Mouse (Mus musculus): ENCODE data around the gene Dnmbp.

Dnmbp gene

DNA sequence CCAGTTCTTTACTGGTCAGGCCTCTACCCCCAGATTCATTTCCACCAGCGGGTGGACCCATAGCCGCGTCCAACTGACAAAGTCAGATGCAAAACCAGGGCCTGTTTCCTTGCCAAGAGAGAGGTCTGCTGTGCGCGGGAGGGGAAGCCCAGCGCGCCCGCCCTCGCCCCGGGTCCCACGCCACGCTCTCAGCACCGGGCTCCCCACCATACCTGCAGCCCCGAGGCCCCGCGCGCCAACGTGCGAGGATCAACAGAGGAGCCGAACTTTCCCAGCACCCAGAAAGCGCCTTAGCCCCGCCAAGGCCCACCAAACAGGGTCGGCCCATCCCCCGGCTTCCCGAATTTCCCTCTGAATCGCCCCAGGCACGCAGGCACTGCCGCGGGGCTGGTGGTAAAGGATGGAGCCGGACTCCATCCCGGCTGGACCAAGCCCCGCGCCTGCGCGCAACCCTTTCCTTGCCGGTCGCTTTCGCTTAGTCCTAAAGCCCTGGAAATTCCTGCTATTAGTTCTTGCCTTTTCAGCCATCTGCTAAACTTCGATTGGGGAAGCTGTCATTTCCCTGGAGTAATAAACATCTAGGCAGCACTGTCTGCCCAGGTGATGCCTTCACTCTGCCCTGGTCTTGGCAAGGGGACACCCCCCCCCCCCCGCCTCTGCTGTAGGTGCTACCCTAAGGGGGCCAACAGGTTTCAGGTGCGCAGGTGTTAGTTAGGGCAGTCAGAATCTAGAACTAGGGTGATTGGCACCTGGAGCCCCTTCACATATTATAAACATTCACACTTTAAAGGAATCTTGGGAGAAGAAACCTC lies 60.4 kb downstream of the Dnmbp start:
- DNase-seq (ENCODE audit: low spot score), result peak; percentile 28

GRCm38 (mm10) chr19:43878111-43879092 lies 61.6 kb downstream of the Dnmbp start:
- DNase-seq (ENCODE audit: low spot score), result no peak

DNA sequence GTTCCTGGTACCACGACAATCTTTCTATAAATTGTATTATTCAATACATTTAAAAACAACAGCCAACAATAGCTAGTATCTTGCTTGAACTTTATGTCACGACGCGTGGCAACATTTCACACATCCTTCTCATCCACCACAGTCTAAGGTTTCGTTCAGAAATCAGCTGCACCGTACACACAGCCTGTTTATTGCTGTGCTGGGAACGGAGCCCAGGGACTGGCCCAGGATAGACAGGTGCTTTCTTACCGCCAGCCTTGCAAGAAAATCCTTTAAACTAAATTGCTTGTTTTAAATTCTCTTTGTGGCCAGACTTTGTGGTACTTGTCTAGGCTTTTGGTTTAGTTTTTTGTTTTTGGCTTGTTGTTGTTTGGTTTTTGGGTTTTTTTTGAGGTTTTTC lies 62.6 kb downstream of the Dnmbp start:
- no peak for DNase-seq (ENCODE audit: low spot score)

DNA sequence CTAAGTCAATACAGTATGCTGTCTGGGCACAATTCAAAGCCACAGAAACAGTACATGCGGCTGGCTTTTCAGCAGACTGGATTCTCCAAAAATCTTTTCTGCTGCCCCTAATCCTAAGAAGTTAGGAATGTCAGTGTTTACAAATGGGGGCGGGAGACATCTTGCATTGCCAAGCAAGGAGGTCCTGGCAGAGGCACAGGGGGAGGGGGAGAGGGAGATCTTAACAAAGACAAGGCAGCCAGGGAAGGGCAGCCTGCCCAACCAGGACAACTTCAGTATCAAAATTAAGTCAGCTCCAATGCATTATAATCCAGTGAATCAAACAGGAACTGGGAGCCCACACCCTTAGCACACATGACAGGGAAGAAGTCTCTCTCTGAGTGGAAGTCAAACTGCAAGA lies 64.0 kb downstream of the Dnmbp start:
- DNase-seq (ENCODE audit: low spot score), result no peak

DNA sequence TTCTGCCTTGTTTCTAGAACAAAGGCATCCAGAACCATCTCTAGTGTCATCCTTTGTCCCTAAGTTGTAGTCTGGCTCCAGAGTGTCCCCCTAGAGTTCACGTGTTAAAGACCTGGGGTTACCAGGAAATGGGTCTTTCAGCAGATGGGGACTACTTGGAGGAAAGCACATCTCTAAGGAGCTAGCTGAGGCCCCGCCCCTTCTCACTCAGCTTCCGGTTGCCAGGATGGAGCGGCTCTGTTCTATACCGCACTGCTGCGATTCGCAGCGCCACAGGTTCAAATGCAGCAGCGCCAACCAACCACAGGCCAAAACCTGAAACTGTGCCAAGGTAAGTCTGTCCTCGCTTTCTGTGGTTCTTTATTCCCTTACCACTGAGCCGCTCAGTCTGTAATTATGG lies 65.6 kb downstream of the Dnmbp start:
- DNase-seq (ENCODE audit: low spot score), result no peak

GRCm38 (mm10) chr19:43870418-43870817 lies 69.6 kb downstream of the Dnmbp start:
- DNase-seq (ENCODE audit: low spot score), result no peak

DNA sequence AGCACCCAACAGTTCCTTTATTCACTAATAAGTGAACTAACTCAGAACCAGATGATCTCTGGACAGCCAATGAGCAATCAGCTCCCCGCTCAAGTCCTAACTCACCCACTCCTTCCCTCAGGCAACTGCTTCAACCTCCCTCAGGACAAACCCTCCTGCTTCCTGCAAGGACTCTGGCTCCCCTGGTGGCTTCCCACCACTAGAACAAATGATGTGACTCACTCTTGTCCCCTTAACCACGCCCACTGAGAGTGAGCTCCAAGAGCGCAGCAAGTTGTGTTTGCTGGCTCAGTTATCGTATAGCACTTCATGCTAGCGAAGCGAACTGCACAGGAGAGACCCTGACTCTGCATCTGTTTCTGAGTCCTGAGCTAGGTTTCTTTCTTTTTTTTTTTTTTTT lies 82.6 kb downstream of the Dnmbp start:
- DNase-seq (ENCODE audit: low spot score), result no peak

- DNase-seq (ENCODE audit: low spot score), result no peak
Measured at GRCm38 (mm10) chr19:43852837-43853545, 87.0 kb downstream of the Dnmbp start.

GRCm38 (mm10) chr19:43851996-43852630 lies 87.9 kb downstream of the Dnmbp start:
- DNase-seq (ENCODE audit: low spot score), result no peak

DNA sequence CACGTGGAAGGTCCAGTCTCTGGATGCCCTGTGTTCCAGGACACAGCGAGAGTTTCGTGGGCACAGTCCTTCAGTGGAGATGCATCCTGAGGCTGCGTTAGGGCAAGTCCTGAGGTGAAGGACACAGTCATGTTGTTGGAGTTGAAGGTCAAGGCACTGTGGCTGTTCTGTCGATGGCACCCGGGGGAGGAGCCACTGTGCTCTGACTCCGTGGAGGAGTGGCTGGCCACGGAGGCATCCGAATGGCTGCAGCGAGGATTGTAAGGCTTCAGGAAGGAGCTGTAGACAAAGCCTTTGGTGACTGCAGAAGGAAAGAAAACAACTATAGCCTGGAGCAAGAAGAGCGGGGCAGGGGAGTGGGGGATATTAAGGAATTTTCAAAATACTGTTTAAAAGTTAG lies 90.0 kb downstream of the Dnmbp start:
- DNase-seq (ENCODE audit: low spot score), result no peak

GRCm38 (mm10) chr19:43847966-43848365 lies 92.0 kb downstream of the Dnmbp start:
- no peak for DNase-seq (ENCODE audit: low spot score)

- DNase-seq (ENCODE audit: low spot score), result no peak
Measured at GRCm38 (mm10) chr19:43847056-43847455, 92.9 kb downstream of the Dnmbp start.

- DNase-seq (ENCODE audit: low spot score), result no peak
Measured at GRCm38 (mm10) chr19:43845331-43845908, 94.6 kb downstream of the Dnmbp start.

GRCm38 (mm10) chr19:43843184-43843583 lies 96.8 kb downstream of the Dnmbp start:
- no peak for DNase-seq (ENCODE audit: low spot score)

DNA sequence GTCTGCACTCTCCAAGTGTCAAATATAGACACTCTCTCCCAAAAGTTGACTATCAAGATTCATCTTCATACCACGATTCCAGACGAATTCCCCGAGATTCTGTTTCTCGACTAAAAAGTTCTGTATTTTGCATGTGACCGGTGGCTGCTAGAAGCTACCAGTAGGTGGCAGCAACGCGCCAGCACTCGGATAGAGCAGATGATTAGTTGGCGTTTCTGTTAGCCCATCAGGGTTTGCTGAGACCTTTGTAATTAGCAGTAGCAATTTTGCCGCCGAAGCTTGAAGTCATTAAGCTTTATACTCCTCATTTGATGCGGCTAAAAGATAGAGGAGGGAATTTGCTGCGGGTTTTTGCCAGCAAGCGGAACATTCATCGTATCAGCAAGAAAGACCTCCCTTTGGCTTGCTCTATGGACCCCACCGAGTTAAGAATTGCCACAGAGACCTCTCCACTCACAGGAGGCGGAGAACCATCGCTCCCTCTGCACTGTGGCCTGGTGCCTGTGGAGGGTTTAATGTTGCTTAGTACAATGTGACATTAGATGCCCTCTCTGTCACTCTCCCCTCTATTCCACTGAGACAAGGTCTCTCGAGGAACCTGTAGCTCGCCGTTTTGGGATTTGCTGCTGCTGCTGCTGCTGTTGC lies 107.4 kb downstream of the Dnmbp start:
- peak; percentile 77 for DNase-seq (ENCODE audit: low spot score)

DNA sequence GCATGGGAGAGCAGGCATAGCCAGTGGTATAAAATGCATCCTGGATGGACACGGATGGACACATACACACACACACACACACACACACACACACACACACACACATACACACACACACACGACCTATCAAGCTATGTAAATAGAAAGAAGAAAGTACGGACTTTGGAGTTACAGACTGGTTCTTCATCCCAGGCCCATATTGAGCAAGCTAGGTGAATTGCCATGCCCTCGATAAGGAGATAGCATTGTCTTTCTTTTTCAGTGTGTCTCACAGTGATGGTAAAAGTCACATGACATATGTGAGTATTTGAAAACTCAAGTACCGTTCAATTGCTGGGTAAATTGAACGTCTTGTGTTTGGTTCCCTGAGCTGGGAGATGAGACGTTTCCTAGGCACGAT lies 113.1 kb downstream of the Dnmbp start:
- DNase-seq (ENCODE audit: low spot score), result no peak

DNA sequence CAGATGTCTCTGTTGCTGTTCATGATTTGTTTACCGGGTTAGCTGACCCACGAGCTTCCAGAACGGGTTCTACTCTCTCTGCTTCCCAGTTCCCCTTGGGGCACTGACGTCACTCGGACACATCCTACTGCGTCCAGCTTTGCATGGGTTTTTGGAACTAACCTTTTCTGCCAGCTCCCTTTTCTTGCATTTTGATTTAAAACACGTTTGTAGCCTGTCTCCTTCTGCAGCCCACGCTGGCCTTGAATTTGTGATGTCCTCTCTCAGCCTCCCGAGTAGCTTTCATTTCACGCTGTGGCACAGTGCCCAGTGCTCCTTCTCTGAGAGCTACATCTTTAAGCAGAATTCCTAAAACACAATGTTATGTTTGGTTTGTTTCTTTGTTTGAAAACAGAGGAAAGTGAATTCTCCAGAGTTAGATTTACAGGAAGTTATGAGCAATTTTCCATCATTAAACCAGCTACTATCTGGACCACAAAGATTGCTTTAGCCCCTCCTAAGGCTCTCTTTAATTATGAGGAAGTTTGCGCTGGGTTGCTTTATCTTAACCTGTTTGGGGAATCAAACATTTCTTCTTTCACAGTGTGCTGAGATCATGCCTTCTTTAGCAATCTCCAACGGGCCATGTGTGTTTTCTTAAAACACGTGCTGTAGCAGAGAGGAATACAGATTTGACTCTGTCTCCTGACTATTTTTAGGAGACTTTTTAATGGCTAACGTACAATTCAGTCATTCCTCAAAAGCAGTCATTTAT lies 124.2 kb downstream of the Dnmbp start:
- no peak for DNase-seq (ENCODE audit: low spot score)

DNA sequence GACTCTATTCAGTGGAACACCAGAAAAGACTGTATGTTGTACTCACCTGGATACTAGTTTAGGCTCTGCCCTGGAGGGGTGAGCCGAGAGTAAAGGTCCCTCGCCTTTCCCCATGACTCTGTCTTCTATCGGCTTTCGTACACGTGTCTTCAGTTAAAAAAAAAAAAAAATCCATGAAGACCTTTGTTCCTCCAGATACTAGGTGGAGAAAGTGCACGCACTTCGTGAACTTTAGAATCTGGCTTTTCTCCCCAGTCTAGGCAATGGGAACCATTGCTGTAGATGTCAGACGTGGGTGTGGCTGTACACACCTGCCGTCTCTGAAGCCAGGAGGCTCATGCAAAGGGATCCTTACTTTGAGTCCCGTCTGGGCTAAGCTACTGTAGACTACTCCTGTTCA lies 126.7 kb downstream of the Dnmbp start:
- no peak for DNase-seq (ENCODE audit: low spot score)

DNA sequence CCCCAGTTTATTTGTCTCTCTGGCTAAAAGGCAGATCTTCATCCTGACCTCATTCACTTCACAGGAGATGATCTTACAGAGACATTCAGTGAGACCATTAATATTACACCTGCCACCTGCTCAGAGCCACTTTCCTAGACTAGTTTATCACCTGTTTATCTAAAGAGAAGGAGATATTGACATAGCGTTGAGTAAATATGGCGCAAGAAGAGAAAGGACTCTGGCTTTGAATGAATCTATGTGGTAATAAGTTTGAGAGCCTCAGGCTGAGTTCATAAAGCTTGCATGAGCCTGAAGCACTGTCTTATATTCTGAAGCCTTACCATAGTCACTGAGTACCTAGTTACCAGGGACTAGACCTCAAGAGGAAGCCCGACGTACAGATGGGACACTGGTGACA lies 128.6 kb downstream of the Dnmbp start:
- DNase-seq (ENCODE audit: low spot score), result no peak

- no peak for DNase-seq (ENCODE audit: low spot score)
Measured at GRCm38 (mm10) chr19:43809331-43809730, 130.7 kb downstream of the Dnmbp start.
